Mouse (Mus musculus) layer of hippocampus, postnatal 36 days (tissue): ENCODE data around the gene Pnliprp1. TPM values are rescaled to one million over a fixed set of nuclear protein-coding genes. Genes with fewer than 3 reads are reported as not detected.
A peak's percentile ranks its signal among the peaks of the same experiment; 100 is the strongest.

Experiments
- DNase-seq, 2 experiments: peaks; one replicate each; pipeline ENCODE4 v3.0.0; 2022
- total RNA-seq, 2 experiments: library from RNA; stranded (reverse); gene quantifications; 2 replicates each; pipeline ENCODE4 v1.2.3; 2021

The Pnliprp1 gene
- total RNA-seq = not detected

DNA sequence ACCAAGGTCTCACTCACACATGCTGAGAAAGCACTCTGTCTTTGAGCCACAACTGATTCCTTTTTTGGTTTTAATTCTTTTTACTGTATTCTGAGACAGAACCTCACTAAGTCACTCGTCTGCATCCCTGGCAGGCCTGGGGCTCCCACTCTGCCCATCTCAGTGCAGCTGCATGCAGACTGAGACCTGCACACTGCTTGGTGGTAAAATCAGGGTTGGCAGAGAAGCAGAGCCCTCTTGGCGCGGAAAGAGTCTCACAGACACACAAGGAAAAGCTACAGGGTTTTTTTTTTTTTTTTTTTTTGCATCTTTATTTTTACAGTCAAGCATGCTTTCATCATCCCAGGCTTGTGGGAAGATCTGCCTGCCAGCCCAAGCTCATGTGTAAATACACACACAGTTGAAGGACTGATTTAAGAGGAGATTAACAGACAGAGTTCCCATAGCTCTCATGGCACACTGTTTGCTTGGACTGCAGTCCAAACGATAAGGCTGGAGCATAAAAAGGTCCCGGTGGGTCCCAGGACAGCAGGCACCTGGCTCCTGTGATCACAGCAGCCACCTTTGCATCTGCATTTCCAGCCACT lies at the start of gene Pnliprp1:
Gene Pnliprp1, plus strand, starts transcription at position 443 of the 587 bp plus-strand sequence.
- DNase-seq = no peak

DNA sequence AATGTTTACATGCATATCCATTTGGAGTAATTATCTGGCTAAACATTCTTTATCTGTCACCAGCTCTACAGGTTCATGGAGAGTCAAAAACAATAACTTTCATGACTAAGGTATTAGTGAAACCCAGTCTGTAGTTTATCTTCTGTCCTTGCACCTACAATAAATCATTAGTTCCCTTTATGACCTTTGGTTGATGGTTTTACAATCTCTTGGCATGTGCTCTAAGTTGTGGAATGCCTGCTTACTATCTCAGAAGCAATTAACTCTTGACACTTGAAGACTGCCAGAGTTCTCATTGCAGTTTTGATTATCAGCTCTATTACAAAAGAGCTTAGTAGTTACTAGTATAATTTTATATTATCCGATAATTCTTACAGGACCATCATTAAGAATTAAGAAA lies 39.8 kb upstream of the Pnliprp1 start:
- no peak for DNase-seq

GRCm38 (mm10) chr19:58695314-58695713 lies 33.4 kb upstream of the Pnliprp1 start:
- DNase-seq = no peak

GRCm38 (mm10) chr19:58696235-58696634 lies 32.5 kb upstream of the Pnliprp1 start:
- no peak for DNase-seq

- peak in 1 of 2 experiments; percentile 1 for DNase-seq
Measured at GRCm38 (mm10) chr19:58704556-58704955, 24.1 kb upstream of the Pnliprp1 start.

- DNase-seq = no peak
Measured at GRCm38 (mm10) chr19:58708611-58709010, 20.1 kb upstream of the Pnliprp1 start.

GRCm38 (mm10) chr19:58717925-58718324 lies 10.8 kb upstream of the Pnliprp1 start:
- DNase-seq = no peak

DNA sequence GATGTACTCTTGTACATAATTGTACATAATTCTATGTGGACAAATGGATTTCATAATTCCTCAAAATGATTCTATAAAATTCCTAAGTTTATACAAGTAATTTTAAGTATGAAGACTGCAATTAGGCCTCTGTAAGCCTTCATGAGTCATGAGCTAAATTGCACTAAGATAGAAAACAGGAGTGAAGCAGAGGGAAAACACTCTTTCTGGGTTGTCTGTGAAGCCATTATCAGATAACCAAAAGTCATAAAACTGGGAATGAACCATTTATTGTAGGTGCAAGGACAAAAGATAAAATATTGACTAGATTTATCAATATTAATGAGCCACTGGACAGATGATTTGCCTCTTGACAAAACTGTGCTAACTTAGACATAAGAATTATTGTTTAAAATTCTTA lies 8.2 kb upstream of the Pnliprp1 start:
- no peak for DNase-seq

GRCm38 (mm10) chr19:58726551-58726950 lies 2.1 kb upstream of the Pnliprp1 start:
- DNase-seq = no peak

GRCm38 (mm10) chr19:58727756-58728155 lies 931 bp upstream of the Pnliprp1 start:
- DNase-seq = no peak

GRCm38 (mm10) chr19:58733216-58733615 lies 4.5 kb downstream of the Pnliprp1 start:
- no peak for DNase-seq

DNA sequence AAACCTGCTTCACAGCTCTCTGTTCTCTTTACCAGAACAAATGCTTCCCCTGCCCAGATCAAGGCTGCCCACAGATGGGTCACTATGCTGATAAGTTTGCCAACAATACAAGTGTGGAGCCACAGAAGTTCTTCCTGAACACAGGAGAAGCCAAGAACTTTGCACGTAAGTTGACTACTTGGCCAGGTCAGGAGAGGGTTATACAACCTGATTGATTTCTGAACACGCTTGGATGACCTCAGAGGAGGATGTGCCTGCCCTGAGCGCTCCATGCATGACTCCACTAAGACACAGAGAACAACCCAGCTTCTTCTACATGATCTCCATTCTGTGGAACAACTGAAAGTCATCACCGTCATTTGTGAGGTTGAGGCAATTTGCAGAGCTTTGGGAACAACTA lies 9.4 kb downstream of the Pnliprp1 start:
- no peak for DNase-seq

GRCm38 (mm10) chr19:58741036-58741435 lies 12.3 kb downstream of the Pnliprp1 start:
- no peak for DNase-seq

DNA sequence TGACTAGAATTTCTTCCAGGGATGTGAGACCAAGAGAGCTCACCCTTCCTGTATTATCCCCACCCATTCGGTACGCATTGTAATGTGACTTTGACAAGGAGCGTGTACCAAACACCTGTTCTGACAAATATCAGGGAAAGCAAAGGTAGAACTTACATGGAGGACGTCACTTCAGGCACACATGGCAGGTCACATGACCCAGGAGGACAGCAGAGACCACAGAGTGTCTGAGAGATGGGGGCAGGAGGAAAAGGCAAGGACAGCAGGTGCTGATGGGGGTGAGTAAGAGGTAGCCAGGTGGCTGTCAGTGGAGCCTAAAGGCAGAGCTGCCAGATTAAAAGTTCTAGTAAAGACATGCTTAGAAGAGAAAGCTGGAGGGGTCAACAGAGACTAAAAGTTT lies 14.0 kb downstream of the Pnliprp1 start:
- DNase-seq = no peak

GRCm38 (mm10) chr19:58743736-58744135 lies 15.0 kb downstream of the Pnliprp1 start:
- no peak for DNase-seq

- no peak for DNase-seq
Measured at GRCm38 (mm10) chr19:58747498-58748000, 18.9 kb downstream of the Pnliprp1 start.

- DNase-seq = no peak
Measured at GRCm38 (mm10) chr19:58750822-58751221, 22.1 kb downstream of the Pnliprp1 start.

DNA sequence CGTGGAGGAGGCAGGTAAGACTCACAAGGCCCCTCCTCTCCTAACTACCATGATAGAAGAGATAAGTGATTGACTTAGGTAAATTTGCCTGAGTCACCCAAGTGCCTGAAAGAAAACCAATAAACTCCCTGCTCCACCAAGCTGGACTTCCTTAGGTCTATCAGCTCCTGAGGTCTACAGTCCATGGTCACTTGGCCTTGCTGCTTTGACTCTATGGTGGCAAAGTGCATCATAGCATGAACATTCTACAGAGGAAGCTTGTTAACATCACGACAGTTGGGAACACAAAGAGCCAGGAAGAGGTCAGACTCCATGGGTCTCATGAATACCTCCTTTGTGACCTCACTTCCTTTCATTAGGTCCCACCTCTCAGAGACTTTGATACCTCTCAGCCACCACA lies 22.8 kb downstream of the Pnliprp1 start:
- DNase-seq = no peak

- DNase-seq = no peak
Measured at GRCm38 (mm10) chr19:58758871-58759270, 30.2 kb downstream of the Pnliprp1 start.

DNA sequence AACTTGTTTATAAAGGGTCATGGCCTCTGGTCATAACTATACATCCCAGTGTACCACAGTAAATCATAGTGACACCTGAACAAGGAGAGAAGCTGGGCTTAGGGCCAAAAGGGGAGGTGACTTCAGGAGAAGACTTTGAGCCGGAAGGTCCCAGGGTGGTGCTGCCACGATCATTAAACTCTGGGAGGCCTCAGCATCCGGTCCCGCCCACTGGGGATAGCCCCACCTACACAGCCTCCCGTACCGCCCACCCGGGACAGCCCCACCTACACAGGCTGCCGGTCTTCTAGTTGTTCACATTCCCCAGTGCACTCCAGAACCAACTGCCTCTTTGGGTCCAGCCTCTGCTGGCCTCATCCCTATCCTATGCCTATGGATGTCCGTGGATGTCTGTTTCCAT lies 30.7 kb downstream of the Pnliprp1 start, which contains the start of gene Pnliprp2:
Gene Pnliprp2, plus strand, starts transcription at position 297 of the 400 bp plus-strand sequence.
- no peak for DNase-seq

DNA sequence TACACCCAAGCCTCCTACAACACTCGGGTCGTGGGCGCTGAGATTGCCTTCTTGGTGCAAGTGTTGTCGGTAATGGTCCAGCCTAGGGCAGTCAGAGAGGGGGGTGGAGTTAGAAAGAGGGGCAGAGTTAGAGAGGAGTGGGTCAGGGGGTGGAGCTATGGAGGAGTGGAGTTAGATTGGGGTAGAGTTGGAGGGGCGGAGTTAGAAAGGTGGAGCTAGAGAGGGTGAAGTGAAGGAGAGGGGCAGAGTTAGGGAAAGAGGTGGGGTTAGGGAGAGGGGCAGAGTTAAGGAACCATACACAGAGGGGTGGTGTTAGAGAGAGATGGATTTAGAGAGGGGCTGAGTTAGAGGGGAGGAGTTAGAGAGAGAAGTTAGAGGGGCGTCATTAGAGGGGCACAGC lies 33.6 kb downstream of the Pnliprp1 start:
- DNase-seq = no peak

- DNase-seq = peak; percentile 50 to 53
Measured at GRCm38 (mm10) chr19:58762848-58763541, 34.3 kb downstream of the Pnliprp1 start.

- DNase-seq = no peak
Measured at GRCm38 (mm10) chr19:58767329-58767728, 38.6 kb downstream of the Pnliprp1 start.

- DNase-seq = no peak
Measured at GRCm38 (mm10) chr19:58776461-58776860, 47.8 kb downstream of the Pnliprp1 start.
